Mouse (Mus musculus): ENCODE measurements at regions not wholly inside any gene's neighbourhood (a gene's known extent, or its start where the extent isn't known, plus 50 kb on each side); places are given as distances from the start of the nearest gene placed in this dataset.

DNA sequence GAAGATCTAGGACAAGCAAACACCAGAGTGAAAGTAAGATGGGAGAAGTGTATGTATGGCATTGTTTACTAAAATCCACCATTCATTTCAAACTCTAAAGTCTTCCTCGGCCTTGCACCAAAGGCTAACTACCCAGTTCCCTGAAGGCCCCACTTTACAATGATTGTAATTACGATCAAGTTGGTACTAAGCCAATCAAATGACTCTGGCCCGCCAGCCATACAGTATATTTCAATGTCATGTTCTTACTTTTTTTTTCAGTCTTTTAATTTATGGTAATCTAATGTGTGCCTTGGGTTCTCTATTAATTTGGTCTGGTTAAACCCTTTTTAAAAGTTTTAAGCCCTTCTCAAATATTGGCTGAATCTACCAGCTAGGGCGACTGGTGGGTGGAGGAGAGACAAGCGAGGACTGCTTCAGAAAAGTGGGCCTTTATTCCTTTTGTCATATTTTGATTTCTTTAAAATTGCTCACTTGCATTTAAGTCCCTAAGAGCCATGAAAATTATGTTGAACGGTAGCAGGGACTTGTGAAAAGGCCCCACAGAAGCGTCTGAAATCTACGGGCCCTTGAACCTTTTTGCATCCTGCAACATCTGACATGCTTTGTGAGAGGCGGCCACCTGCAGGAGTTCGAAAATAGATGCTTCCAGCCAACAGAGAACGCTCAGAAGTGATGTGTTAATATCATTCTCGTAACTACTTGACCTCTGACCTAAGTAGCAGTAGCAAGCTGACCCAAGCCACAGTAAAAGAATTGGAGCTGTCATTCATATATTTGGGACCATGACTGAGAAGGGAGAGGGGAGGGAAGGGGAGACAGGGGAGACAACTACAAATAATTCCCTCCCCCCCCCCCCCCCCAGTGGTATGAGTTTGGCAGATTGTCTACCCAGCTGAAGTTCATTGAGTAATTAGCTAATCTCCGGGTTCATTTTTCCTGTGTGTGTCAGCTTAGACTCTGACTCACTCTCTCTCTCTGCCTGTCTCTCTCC lies 197.2 kb downstream of the Cdca7 start:
- DNase-seq (ENCODE audit: low read depth, low spot score): peak; percentile 55

GRCm38 (mm10) chr2:72674229-72674628 lies 198.3 kb downstream of the Cdca7 start:
- DNase-seq (ENCODE audit: low read depth, low spot score): peak; percentile 72

GRCm38 (mm10) chr2:72674856-72675440 lies 199.0 kb downstream of the Cdca7 start:
- DNase-seq (ENCODE audit: low read depth, low spot score): no peak

DNA sequence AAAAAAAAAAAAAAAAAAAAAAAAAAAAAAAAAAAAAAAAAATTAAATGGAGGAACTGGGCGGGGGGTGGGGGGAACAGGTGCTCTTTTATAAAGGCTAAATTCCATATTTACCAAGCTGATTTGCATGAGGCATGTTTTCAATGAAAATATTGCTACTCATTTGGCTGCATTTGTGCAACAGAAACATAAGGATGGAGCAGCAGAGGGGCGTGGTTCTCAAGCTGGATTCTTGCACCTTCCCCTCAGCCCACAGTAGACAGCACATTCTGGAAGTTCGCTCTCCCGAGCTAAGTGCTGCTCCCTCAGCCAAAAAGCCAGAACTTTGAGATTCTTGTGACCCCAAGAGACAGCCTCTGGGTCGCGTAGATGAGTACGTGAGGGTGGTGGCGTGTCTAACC lies 201.8 kb downstream of the Cdca7 start:
- peak; percentile 50 for DNase-seq (ENCODE audit: low read depth, low spot score)

DNA sequence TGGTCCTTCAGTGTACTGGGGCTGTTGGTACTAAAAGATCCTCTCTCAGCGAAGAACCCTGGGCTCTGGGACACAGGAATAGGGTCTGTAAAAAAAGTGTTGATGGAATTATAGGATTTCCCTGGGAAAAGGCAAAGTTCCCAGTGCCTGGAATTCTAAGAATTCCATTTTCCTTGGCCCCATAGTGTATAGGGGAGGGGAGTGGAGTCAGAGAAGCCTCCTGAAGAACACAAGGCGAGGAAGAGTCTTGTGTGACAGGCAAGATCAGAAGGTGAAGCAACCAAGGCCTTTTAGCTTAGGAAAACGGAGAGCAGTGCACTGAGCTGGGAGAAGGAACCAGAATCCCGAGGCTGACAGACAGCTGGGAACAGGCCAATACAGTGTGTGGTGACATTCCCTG lies 212.1 kb downstream of the Cdca7 start:
- DNase-seq (ENCODE audit: low read depth, low spot score): no peak

DNA sequence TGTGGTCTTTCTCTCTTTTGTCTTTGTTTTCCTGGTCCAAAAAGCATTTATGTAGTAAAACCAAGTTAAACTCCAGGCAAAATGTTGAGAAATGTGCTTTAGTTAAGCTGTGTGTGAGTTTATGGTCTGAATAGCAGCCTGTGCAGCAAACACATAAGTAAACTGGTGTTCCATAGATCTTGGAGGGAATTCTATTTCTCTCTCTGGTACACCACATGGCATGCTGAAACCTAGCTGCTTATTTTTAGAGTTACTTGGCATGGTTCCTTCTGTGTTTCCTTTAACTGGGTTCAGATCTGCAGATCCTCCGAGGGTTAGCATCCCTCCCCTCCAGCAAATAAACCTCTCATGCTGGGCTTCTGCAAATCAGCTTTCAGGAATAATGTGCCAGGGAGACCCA lies 225.1 kb downstream of the Cdca7 start:
- peak; percentile 46 for DNase-seq (ENCODE audit: low read depth, low spot score)

DNA sequence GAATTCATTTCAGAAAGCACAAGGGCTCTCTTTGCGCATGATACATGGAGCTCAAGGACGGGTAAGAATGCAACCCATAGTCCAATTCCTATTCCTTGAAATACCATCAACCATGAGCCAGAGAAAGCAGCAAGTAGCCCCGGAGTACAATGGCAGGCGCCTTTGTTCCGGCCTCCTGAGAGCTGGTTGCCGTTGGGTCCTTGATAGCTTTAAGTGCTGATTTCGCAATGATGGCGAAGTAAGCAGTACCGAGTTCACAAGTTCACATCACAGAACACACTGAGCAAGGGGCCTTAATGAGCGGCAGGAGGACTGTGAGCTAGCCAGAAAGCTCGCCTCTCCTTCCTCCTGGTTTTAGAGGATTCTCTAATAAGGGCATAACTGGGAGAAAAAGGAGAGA lies 227.3 kb downstream of the Cdca7 start:
- no peak for DNase-seq (ENCODE audit: low read depth, low spot score)

GRCm38 (mm10) chr2:72707676-72708659 lies 232.0 kb downstream of the Cdca7 start:
- DNase-seq (ENCODE audit: low read depth, low spot score): no peak

- no peak for DNase-seq (ENCODE audit: low read depth, low spot score)
Observed at GRCm38 (mm10) chr2:72716931-72717330, 241.0 kb downstream of the Cdca7 start.

DNA sequence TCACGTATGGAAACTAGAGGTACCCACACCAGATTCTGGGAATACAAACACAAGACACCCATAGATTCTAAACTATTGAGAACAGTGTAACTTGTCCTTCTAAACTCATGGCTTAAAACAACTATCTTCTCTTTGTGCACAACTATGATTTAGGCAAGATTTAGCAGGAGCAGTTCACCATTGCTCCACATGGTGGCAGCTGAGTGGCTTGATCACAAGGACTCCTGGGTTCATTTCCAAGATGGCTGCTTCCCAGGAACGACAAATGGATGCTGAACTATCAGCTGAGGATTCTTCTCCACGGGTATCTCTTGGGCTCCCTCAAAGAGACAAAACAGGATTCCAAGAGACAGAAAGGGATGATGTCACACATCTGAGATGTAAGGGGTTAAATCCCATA lies 251.5 kb downstream of the Sp3 start:
- DNase-seq (ENCODE audit: low read depth, low spot score): peak; percentile 85

GRCm38 (mm10) chr2:72733371-72733770 lies 246.9 kb downstream of the Sp3 start:
- DNase-seq (ENCODE audit: low read depth, low spot score): peak; percentile 40

- no peak for DNase-seq (ENCODE audit: low read depth, low spot score)
Observed at GRCm38 (mm10) chr2:72735035-72735434, 245.2 kb downstream of the Sp3 start.

- no peak for DNase-seq (ENCODE audit: low read depth, low spot score)
Observed at GRCm38 (mm10) chr2:72736685-72737084, 243.6 kb downstream of the Sp3 start.

GRCm38 (mm10) chr2:72740391-72741361 lies 239.6 kb downstream of the Sp3 start:
- DNase-seq (ENCODE audit: low read depth, low spot score): peak; percentile 36

GRCm38 (mm10) chr2:72741746-72742145 lies 238.5 kb downstream of the Sp3 start:
- DNase-seq (ENCODE audit: low read depth, low spot score): no peak

GRCm38 (mm10) chr2:72743651-72744050 lies 236.6 kb downstream of the Sp3 start:
- peak; percentile 96 for DNase-seq (ENCODE audit: low read depth, low spot score)

- no peak for DNase-seq (ENCODE audit: low read depth, low spot score)
Observed at GRCm38 (mm10) chr2:72744901-72745300, 235.3 kb downstream of the Sp3 start.

GRCm38 (mm10) chr2:72746476-72747215 lies 233.6 kb downstream of the Sp3 start:
- peak; percentile 84 for DNase-seq (ENCODE audit: low read depth, low spot score)

- DNase-seq (ENCODE audit: low read depth, low spot score): no peak
Observed at GRCm38 (mm10) chr2:72747299-72747698, 232.9 kb downstream of the Sp3 start.

GRCm38 (mm10) chr2:72749495-72749894 lies 230.8 kb downstream of the Sp3 start:
- DNase-seq (ENCODE audit: low read depth, low spot score): no peak
